Mouse (Mus musculus): ENCODE data around the gene Olfr345.

Olfr345 gene

GRCm38 (mm10) chr2:36639741-36640140, at the start of gene Olfr345:
Gene Olfr345, plus strand, starts transcription at chr2:36640041.
- no peak for DNase-seq

- no peak for DNase-seq
Observed at GRCm38 (mm10) chr2:36685488-36685887, 45.6 kb downstream of the Olfr345 start, which contains the start of gene Olfr346. Gene Olfr346, plus strand, starts transcription at chr2:36685788.

All from kidney, postnatal 14 days (tissue).